ENCODE assay signal across 8 mouse cellular contexts in the genomic region with DNA sequence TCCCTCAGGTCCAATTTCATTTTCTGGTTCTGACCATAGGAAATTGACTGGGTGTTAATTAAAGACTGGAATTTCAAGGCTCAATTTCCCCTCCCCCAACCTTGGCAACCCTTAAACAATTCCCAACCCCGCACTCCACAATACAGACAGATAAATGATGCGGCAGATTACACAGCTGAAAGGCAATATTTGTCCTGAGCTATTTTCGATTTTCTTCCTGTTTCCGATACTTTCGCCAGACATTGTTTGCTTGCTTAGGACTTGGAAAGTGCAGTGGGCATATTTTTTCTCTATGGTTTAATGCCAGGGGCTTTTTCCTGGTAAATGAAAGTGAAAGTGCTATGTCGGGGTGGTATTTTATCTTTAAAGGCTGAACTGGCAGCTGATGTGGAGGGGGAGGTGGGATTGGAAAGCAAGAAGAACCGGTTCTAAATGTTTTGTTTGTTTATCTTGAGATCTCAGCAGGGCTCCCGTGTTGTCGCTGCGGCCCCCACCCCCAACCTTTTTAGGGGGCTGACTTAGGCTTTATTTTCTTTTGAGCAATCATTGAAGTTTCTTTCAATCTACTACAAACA. TPM values are rescaled to one million over a fixed set of nuclear protein-coding genes. Genes with fewer than 3 reads are reported as not detected.
A peak's percentile ranks its signal among the peaks of the same experiment; 100 is the strongest.
DNase-seq lines count a peak whose midpoint lies in the region; ATAC-seq and TF ChIP-seq lines count a peak whose summit lies in the region.

No protein-coding gene starts in this region.

- H3K9me3 ChIP-seq in intestine, embryonic 16.5 days (ENCODE audit: control insufficient read depth, low read length): no peaks in the 10 kb centered on the region
- H3K9me3 ChIP-seq in limb, embryonic 14.5 days (ENCODE audit: control insufficient read depth, low read length): no peaks in the 10 kb centered on the region
- H3K9me3 ChIP-seq in midbrain, postnatal 0 days (ENCODE audit: low read length): no peaks in the 10 kb centered on the region

- H3K27me3 ChIP-seq in intestine, embryonic 16.5 days (replicated peaks; ENCODE audit: control insufficient read depth, insufficient read depth, low read length): no peaks in the 10 kb centered on the region
- H3K27me3 ChIP-seq in limb, embryonic 14.5 days (ENCODE audit: control insufficient read depth, insufficient read depth, low read length): no peaks in the 10 kb centered on the region
- no peaks in the 10 kb centered on the region for H3K27me3 ChIP-seq in midbrain, postnatal 0 days (ENCODE audit: insufficient read depth, low read length)

- peak overlapping the region; percentile 65 for H3K27ac ChIP-seq in intestine, embryonic 16.5 days (ENCODE audit: low read length)
- peak overlapping the region; percentile 87 for H3K27ac ChIP-seq in limb, embryonic 14.5 days (replicated peaks; ENCODE audit: low read depth, low read length)
- peak overlapping the region; percentile 26; the same call in 1 of the 2 replicates for H3K27ac ChIP-seq in midbrain, postnatal 0 days (ENCODE audit: low read depth, low read length)

- H3K9ac ChIP-seq in intestine, embryonic 16.5 days (ENCODE audit: low read depth, low read length): peak overlapping the region; percentile 65
- peak overlapping the region; percentile 54 for H3K9ac ChIP-seq in limb, embryonic 14.5 days (ENCODE audit: low read depth, low read length, severe bottlenecking)
- H3K9ac ChIP-seq in midbrain, postnatal 0 days (replicated peaks; ENCODE audit: low read length, poor library complexity, severe bottlenecking): peak overlapping the region; percentile 25; the same call in 1 of the 2 replicates

- H3K4me1 ChIP-seq in intestine, embryonic 16.5 days (ENCODE audit: control insufficient read depth, insufficient read depth, low read length): 0 out of 2 replicates have a peak, but pooled peaks cover 2% of the 10 kb centered on the region
- no peaks in the 10 kb centered on the region for H3K4me1 ChIP-seq in limb, embryonic 14.5 days (ENCODE audit: control insufficient read depth, insufficient read depth, low read length)
- no peaks in the 10 kb centered on the region for H3K4me1 ChIP-seq in midbrain, postnatal 0 days (ENCODE audit: insufficient read depth, low read length)

- H3K4me3 ChIP-seq in intestine, embryonic 16.5 days (ENCODE audit: low read length): peak overlapping the region; percentile 53
- H3K4me3 ChIP-seq in limb, embryonic 14.5 days (replicated peaks; ENCODE audit: low read length): peak overlapping the region; percentile 49
- H3K4me3 ChIP-seq in midbrain, postnatal 0 days (ENCODE audit: low read depth, low read length): peak overlapping the region; percentile 38

- 2% methylated on average over 10 of the region's 10 CpGs for WGBS in intestine, embryonic 16.5 days
- WGBS in limb, embryonic 14.5 days: under 1% methylated on average over 10 of the region's 10 CpGs
- 1% methylated on average over 10 of the region's 10 CpGs for WGBS in midbrain, postnatal 0 days

- DNase-seq in right cerebral cortex, adult 2 months (ENCODE audit: low spot score in 2 of 2): peak; percentile 16 to 39
- no peak for DNase-seq in right cerebral cortex, postnatal 36 days (ENCODE audit: low spot score in 2 of 2)
- peak; percentile 63 to 74 for DNase-seq in cerebellum, postnatal 10 days
- peak; percentile 2 for DNase-seq in gonadal fat pad, adult 2 months (ENCODE audit: low read depth)
- DNase-seq in limb, embryonic 14.5 days (ENCODE audit: low spot score): peak; percentile 21
- peak; percentile 40 for DNase-seq in midbrain, postnatal 0 days (ENCODE audit: low spot score)
- peak; percentile 29 for DNase-seq in urinary bladder, postnatal 25 days (ENCODE audit: low spot score)

- peak overlapping the region; percentile 64 for H3K4me2 ChIP-seq in intestine, embryonic 16.5 days (ENCODE audit: low read depth, low read length)
- peak overlapping the region; percentile 71 for H3K4me2 ChIP-seq in limb, embryonic 14.5 days (replicated peaks; ENCODE audit: low read depth, low read length, severe bottlenecking)
- peak overlapping the region; percentile 55 for H3K4me2 ChIP-seq in midbrain, postnatal 0 days (ENCODE audit: low read depth, low read length, poor library complexity, severe bottlenecking)

- TF ChIP-seq POLR2A in limb, embryonic 14.5 days (IDR thresholded peaks at IDR 0.05; ENCODE audit: borderline replicate concordance, extremely low read depth, insufficient read depth, insufficient read length): no peak

- H3K36me3 ChIP-seq in intestine, embryonic 16.5 days (ENCODE audit: control insufficient read depth, insufficient read depth, low read length): no peaks in the 10 kb centered on the region
- H3K36me3 ChIP-seq in limb, embryonic 14.5 days (ENCODE audit: control insufficient read depth, insufficient read depth, low read length): no peaks in the 10 kb centered on the region
- no peaks in the 10 kb centered on the region for H3K36me3 ChIP-seq in midbrain, postnatal 0 days (ENCODE audit: insufficient read depth, low read length)

- peak; percentile 5; the same call in 1 of the 2 replicates for ATAC-seq in intestine, embryonic 16.5 days
- no peak for ATAC-seq in limb, embryonic 14.5 days (ENCODE audit: low FRiP score, low read depth)
- ATAC-seq in midbrain, postnatal 0 days (ENCODE audit: low FRiP score): no peak

- no peak for TF ChIP-seq CTCF in midbrain, postnatal 0 days (IDR thresholded peaks at IDR 0.05)

RNA-seq across cellular contexts. Expression of gene Adamts6, which starts 1.8 kb away (rescaled TPM):
- 2.3 and 2.6 TPM in 2 replicates for polyA plus RNA-seq in gonadal fat pad, adult 2 months (2012; rRNA removed)
- 1.2 and 1.4 TPM in 2 replicates for polyA plus RNA-seq in intestine, embryonic 16.5 days (2015; fragmentation: Nextera tagmentation; extraction: Ambion mirVana)
- polyA plus RNA-seq in limb, embryonic 14.5 days (2012; rRNA removed): 13.8 and 16.1 TPM in 2 replicates
- polyA plus RNA-seq in limb, embryonic 14.5 days (2014; fragmentation: Nextera tagmentation; extraction: Ambion mirVana): 5.0 and 6.2 TPM in 2 replicates
- total RNA-seq in midbrain, postnatal 0 days (2014; rRNA removed): 4.6 and 5.6 TPM in 2 replicates
- polyA plus RNA-seq in midbrain, postnatal 0 days (2015; fragmentation: Nextera tagmentation; extraction: Ambion mirVana): 0.33 and 0.38 TPM in 2 replicates

RNA-seq across cellular contexts. Expression of gene Ppwd1, which starts 57.2 kb away (rescaled TPM):
- polyA plus RNA-seq in gonadal fat pad, adult 2 months (2012; rRNA removed): 2.0 and 2.7 TPM in 2 replicates
- polyA plus RNA-seq in intestine, embryonic 16.5 days (2015; fragmentation: Nextera tagmentation; extraction: Ambion mirVana): 11.4 and 11.7 TPM in 2 replicates
- polyA plus RNA-seq in limb, embryonic 14.5 days (2012; rRNA removed): 10.8 and 15.5 TPM in 2 replicates
- polyA plus RNA-seq in limb, embryonic 14.5 days (2014; fragmentation: Nextera tagmentation; extraction: Ambion mirVana): 13.3 and 14.3 TPM in 2 replicates
- total RNA-seq in midbrain, postnatal 0 days (2014; rRNA removed): 5.3 and 5.6 TPM in 2 replicates
- 5.2 and 6.7 TPM in 2 replicates for polyA plus RNA-seq in midbrain, postnatal 0 days (2015; fragmentation: Nextera tagmentation; extraction: Ambion mirVana)

RNA-seq across cellular contexts. Expression of gene Cenpk, which starts 57.4 kb away (rescaled TPM):
- 0.14 and 0.27 TPM in 2 replicates for polyA plus RNA-seq in gonadal fat pad, adult 2 months (2012; rRNA removed)
- polyA plus RNA-seq in intestine, embryonic 16.5 days (2015; fragmentation: Nextera tagmentation; extraction: Ambion mirVana): 33.3 and 38.5 TPM in 2 replicates
- polyA plus RNA-seq in limb, embryonic 14.5 days (2012; rRNA removed): 12.8 and 23.4 TPM in 2 replicates
- 53.9 and 56.5 TPM in 2 replicates for polyA plus RNA-seq in limb, embryonic 14.5 days (2014; fragmentation: Nextera tagmentation; extraction: Ambion mirVana)
- total RNA-seq in midbrain, postnatal 0 days (2014; rRNA removed): 2.8 and 3.6 TPM in 2 replicates
- polyA plus RNA-seq in midbrain, postnatal 0 days (2015; fragmentation: Nextera tagmentation; extraction: Ambion mirVana): 8.6 and 9.8 TPM in 2 replicates

Comparison
In these comparisons a context has a peak if more than half of its experiments do, and no peak if none do; other contexts are left out.
1. DNase-seq: peak in right cerebral cortex, adult 2 months (2 of 2), cerebellum, postnatal 10 days (2 of 2), gonadal fat pad, adult 2 months (single experiment), limb, embryonic 14.5 days (single experiment), midbrain, postnatal 0 days (single experiment) and urinary bladder, postnatal 25 days (single experiment); none in right cerebral cortex, postnatal 36 days (0 of 2).
2. H3K27ac ChIP-seq: peak in every context shown above with its lines; median percentile 87 in limb, embryonic 14.5 days; 65 in intestine, embryonic 16.5 days; 26 in midbrain, postnatal 0 days.
3. Peak in every context shown above with its lines, with median percentiles within 50 percentile points of each other: H3K4me2 ChIP-seq, H3K4me3 ChIP-seq and H3K9ac ChIP-seq.